Mouse (Mus musculus) kidney, postnatal 0 days (tissue): ENCODE measurements around the gene Abcd4. TPM values are rescaled to one million over a fixed set of nuclear protein-coding genes. Genes with fewer than 3 reads are reported as not detected.

Experiments used
- ATAC-seq: fragments of 200-750 bp; cut with Nextera tagmentation; replicated peaks from 2 replicates; pipeline ENCODE4 v1.8.0; 2017; ENCODE audit warnings: low read depth, moderate number of reproducible peaks, moderate TSS enrichment, moderate library complexity; ENCODE audit not compliant: low FRiP score
- DNase-seq: peaks from one replicate; pipeline ENCODE4 v3.0.0-alpha.2; 2016; ENCODE audit warnings: low spot score
- H3K27ac ChIP-seq: fragments of 300-500 bp; sonication (generic); 2 replicates; pipeline ENCODE4 v1.5.1; 2014; ENCODE audit warnings: mild to moderate bottlenecking
- H3K27me3 ChIP-seq: fragments of 300-500 bp; sonication (generic); 2 replicates; pipeline ENCODE4 v1.6.1; 2014; ENCODE audit warnings: low read length, mixed read lengths; ENCODE audit not compliant: insufficient read depth
- H3K36me3 ChIP-seq: fragments of 300-500 bp; sonication (generic); 2 replicates; pipeline ENCODE4 v1.6.1; 2014; ENCODE audit warnings: low read length, mixed read lengths; ENCODE audit not compliant: insufficient read depth
- H3K4me1 ChIP-seq: fragments of 300-500 bp; sonication (generic); replicated peaks from 2 replicates; pipeline ENCODE4 v1.6.1; 2014; ENCODE audit warnings: antibody characterized with exemption, low read length, mixed read lengths; ENCODE audit not compliant: insufficient read depth
- H3K4me2 ChIP-seq: fragments of 300-500 bp; sonication (generic); 2 replicates; pipeline ENCODE4 v1.6.1; 2014; ENCODE audit warnings: mild to moderate bottlenecking, low read length, moderate library complexity, mixed read lengths
- H3K4me3 ChIP-seq: fragments of 300-500 bp; sonication (generic); replicated peaks from 2 replicates; pipeline ENCODE4 v1.5.1; 2014; ENCODE audit warnings: low read depth, low read length
- H3K9ac ChIP-seq: fragments of 300-500 bp; sonication (generic); 2 replicates; pipeline ENCODE4 v1.6.1; 2014; ENCODE audit warnings: low read depth, low read length
- H3K9me3 ChIP-seq: fragments of 300-500 bp; sonication (generic); replicated peaks from 2 replicates; pipeline ENCODE4 v1.6.1; 2016; ENCODE audit warnings: low read length, inconsistent platforms, mixed read lengths
- CTCF ChIP-seq: IDR thresholded peaks from 2 replicates; pipeline ENCODE4 v1.5.1; 2016; ENCODE audit warnings: antibody characterized with exemption, low read depth, mild to moderate bottlenecking, moderate library complexity
- WGBS: fragments of 180-500 bp; shearing (Covaris S2); extraction: QIAGEN DNeasy Blood & Tissue Kit; methylation state at CpG from one replicate; pipeline ENCODE4 v1.1.7; 2014; 5-methylcytosine and 5-hydroxymethylcytosine counted together
- polyA plus RNA-seq: library from polyadenylated mRNA; unstranded; fragments of >200 nt; fragmentation: Nextera tagmentation; extraction: Ambion mirVana; gene quantifications from 2 replicates; pipeline ENCODE4 v1.2.1, GENCODE M21; 2015

Abcd4 gene
- polyA plus RNA-seq: 12.1 and 16.9 TPM in 2 replicates

DNA sequence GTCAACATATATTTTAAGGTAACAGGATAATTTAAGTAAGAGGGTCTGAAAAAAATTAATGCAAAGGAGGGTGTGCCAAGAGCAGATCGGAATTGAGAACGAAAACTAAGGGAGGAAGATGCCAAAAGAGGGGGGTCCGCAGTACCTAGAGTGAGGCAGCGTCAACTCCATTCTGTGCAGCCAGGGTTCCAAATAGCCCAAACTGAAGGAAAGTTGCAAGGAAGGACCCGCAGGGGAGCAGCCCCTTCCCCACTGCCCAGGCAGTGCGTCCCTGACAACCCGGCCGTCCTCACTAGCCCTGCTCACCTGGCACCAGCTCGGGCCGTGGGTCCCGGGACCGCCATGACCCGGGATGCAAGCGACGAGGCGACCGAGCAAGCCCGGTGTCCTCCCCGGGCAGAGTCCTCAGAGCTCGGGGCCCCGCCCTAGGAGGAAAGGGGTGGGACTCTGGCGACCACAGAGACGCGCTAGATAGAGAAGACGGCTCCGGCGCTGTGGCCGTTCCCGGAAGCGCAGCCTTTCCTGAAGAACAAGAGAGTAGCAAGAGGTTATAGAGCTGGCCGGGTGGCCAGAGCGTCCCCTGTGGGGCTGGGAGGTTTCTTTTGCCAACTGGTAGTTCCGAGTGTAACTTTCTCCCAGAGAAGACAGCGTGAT lies at the start of gene Abcd4:
Gene Abcd4, minus strand, starts transcription at position 437 of the 654 bp plus-strand sequence.
- WGBS: under 1% methylated on average over 34 of the region's 34 CpGs
- Histone ChIP-seq H3K9me3 (no peaks in the 10 kb centered on the region), H3K27ac (no peak within 1 kb of the TSS; the same call in 1 of the 2 replicates), H3K4me3 (peak within 1 kb of the TSS; percentile 58), H3K36me3 (no peaks in the 10 kb centered on the region), H3K27me3 (no peaks in the 10 kb centered on the region), H3K9ac (peak within 1 kb of the TSS; percentile 78), H3K4me2 (peak within 1 kb of the TSS; percentile 58), H3K4me1 (peaks cover 6% of the 10 kb centered on the region; the same call in 1 of the 2 replicates)
- DNase-seq: peak; percentile 98
- peak; percentile 59; the same call in 1 of the 2 replicates for TF ChIP-seq CTCF
- peak; percentile 94 for ATAC-seq

DNA sequence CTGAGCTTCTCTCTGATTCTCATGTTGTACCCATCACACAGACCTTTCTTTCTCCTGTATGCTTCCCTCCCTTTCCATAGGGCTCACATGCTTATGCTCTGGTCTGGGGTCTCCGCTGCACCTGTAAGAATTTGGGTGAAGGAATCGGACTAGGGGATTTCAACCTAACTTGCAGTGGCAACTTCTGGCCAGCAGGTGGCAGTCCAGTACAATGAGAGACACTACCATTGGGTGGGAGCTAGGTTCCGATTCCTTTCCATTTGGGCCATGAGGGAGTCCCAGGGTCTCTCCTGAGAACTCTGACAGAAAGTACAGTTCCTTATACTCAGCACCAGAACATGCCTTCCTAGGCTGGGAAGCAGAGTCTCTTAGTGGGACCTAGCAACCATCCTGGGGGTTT lies 36.7 kb upstream of the Abcd4 start:
- no peak overlapping the region for H3K27ac ChIP-seq
- no peak overlapping the region for H3K9ac ChIP-seq
- peak; percentile 98 for TF ChIP-seq CTCF
- H3K4me2 ChIP-seq: no peak overlapping the region
- peaks cover 5% of the 10 kb centered on the region; the same call in 1 of the 2 replicates for H3K27me3 ChIP-seq
- H3K9me3 ChIP-seq: no peaks in the 10 kb centered on the region
- DNase-seq (peak; percentile 57), ATAC-seq (0 out of 2 replicates have a peak, but pooled peaks have one; percentile 36)
- 10% methylated on average over 3 of the region's 3 CpGs for WGBS
- no peak overlapping the region for H3K4me3 ChIP-seq
- H3K4me1 ChIP-seq: no peaks in the 10 kb centered on the region
- H3K36me3 ChIP-seq: no peaks in the 10 kb centered on the region

GRCm38 (mm10) chr12:84650234-84650633 lies 33.0 kb upstream of the Abcd4 start:
- no peak overlapping the region for H3K4me2 ChIP-seq
- TF ChIP-seq CTCF: no peak
- no peaks in the 10 kb centered on the region for H3K9me3 ChIP-seq
- no peak overlapping the region for H3K4me3 ChIP-seq
- H3K4me1 ChIP-seq: no peaks in the 10 kb centered on the region
- no peak for DNase-seq
- 78% methylated on average over 13 of the region's 13 CpGs for WGBS
- no peak for ATAC-seq
- no peak overlapping the region for H3K27ac ChIP-seq
- no peaks in the 10 kb centered on the region for H3K36me3 ChIP-seq
- H3K27me3 ChIP-seq: peaks cover 5% of the 10 kb centered on the region; the same call in 1 of the 2 replicates
- H3K9ac ChIP-seq: no peak overlapping the region

GRCm38 (mm10) chr12:84640654-84641053 lies 23.4 kb upstream of the Abcd4 start, which contains the start of gene Vrtn:
Gene Vrtn (plus strand): TSS chr12:84641019.
- H3K4me2 ChIP-seq: no peak within 1 kb of the TSS
- no peaks in the 10 kb centered on the region for H3K9me3 ChIP-seq
- 8% methylated on average over 9 of the region's 9 CpGs for WGBS
- DNase-seq (no peak), ATAC-seq (no peak)
- H3K4me1 ChIP-seq: no peaks in the 10 kb centered on the region
- H3K4me3 ChIP-seq: no peak within 1 kb of the TSS
- no peaks in the 10 kb centered on the region for H3K36me3 ChIP-seq
- H3K27me3 ChIP-seq: peaks cover 28% of the 10 kb centered on the region
- no peak within 1 kb of the TSS for H3K27ac ChIP-seq
- no peak for TF ChIP-seq CTCF
- H3K9ac ChIP-seq: no peak within 1 kb of the TSS

GRCm38 (mm10) chr12:84640253-84640652 lies 23.0 kb upstream of the Abcd4 start:
- 10% methylated on average over 6 of the region's 6 CpGs for whole genome bisulfite sequencing
- no peak overlapping the region for H3K9ac ChIP-seq
- H3K27me3 ChIP-seq: peaks cover 28% of the 10 kb centered on the region
- no peaks in the 10 kb centered on the region for H3K36me3 ChIP-seq
- no peak for TF ChIP-seq CTCF
- ATAC-seq (no peak), DNase-seq (no peak)
- no peak overlapping the region for H3K4me3 ChIP-seq
- H3K27ac ChIP-seq: no peak overlapping the region
- no peak overlapping the region for H3K4me2 ChIP-seq
- H3K4me1 ChIP-seq: no peaks in the 10 kb centered on the region
- H3K9me3 ChIP-seq: no peaks in the 10 kb centered on the region

- H3K9ac ChIP-seq: no peak overlapping the region
- 70% methylated on average over 3 of the region's 3 CpGs for WGBS
- no peaks in the 10 kb centered on the region for H3K36me3 ChIP-seq
- no peaks in the 10 kb centered on the region for H3K27me3 ChIP-seq
- H3K27ac ChIP-seq: no peak overlapping the region
- H3K9me3 ChIP-seq: no peaks in the 10 kb centered on the region
- no peak for TF ChIP-seq CTCF
- H3K4me2 ChIP-seq: no peak overlapping the region
- H3K4me3 ChIP-seq: no peak overlapping the region
- H3K4me1 ChIP-seq: no peaks in the 10 kb centered on the region
- ATAC-seq (no peak), DNase-seq (no peak)
These were observed 14.7 kb upstream of the Abcd4 start for GRCm38 (mm10) chr12:84631867-84632266.

GRCm38 (mm10) chr12:84625116-84625515 lies 7.9 kb upstream of the Abcd4 start:
- WGBS: 2% methylated on average over 9 of the region's 9 CpGs
- no peak for DNase-seq
- no peak for TF ChIP-seq CTCF

More at GRCm38 (mm10) chr12:84625116-84625515, 7.9 kb upstream of the Abcd4 start:
- ATAC-seq: no peak
- no peak overlapping the region for H3K4me3 ChIP-seq
- peaks cover 5% of the 10 kb centered on the region; the same call in 1 of the 2 replicates for H3K27me3 ChIP-seq
- H3K27ac ChIP-seq: no peak overlapping the region
- H3K4me1 ChIP-seq: no peaks in the 10 kb centered on the region
- no peaks in the 10 kb centered on the region for H3K36me3 ChIP-seq
- H3K9me3 ChIP-seq: no peaks in the 10 kb centered on the region
- H3K4me2 ChIP-seq: no peak overlapping the region
- H3K9ac ChIP-seq: no peak overlapping the region
